Mouse (Mus musculus) midbrain, postnatal 0 days (tissue): ENCODE measurements around the gene Tmem212. TPM values are rescaled to one million over a fixed set of nuclear protein-coding genes. Genes with fewer than 3 reads are reported as not detected.
"Not testable (repeated sequence)": the region's sequence is repeated elsewhere in the genome, so short reads cannot be mapped to it uniquely, and the experiment has no call there.

Source experiments
- ATAC-seq: fragments of 200-750 bp; cut with Nextera tagmentation; 2 replicates; pipeline ENCODE4 v1.8.0; 2017; ENCODE audit warnings: moderate number of reproducible peaks, mild to moderate bottlenecking, moderate TSS enrichment, moderate library complexity; ENCODE audit not compliant: low FRiP score
- DNase-seq: peaks from one replicate; pipeline ENCODE4 v3.0.0-alpha.2; 2015; ENCODE audit warnings: low spot score
- H3K27ac ChIP-seq: fragments of 300-500 bp; sonication (generic); 2 replicates; pipeline ENCODE4 v1.5.1; 2014; ENCODE audit warnings: low read depth, mild to moderate bottlenecking, low read length, mixed read lengths
- H3K27me3 ChIP-seq: fragments of 300-500 bp; sonication (generic); 2 replicates; pipeline ENCODE4 v1.6.1; 2014; ENCODE audit warnings: low read length, control low read depth, mixed read lengths; ENCODE audit not compliant: insufficient read depth
- H3K36me3 ChIP-seq: fragments of 300-500 bp; sonication (generic); 2 replicates; pipeline ENCODE4 v1.6.1; 2014; ENCODE audit warnings: low read length, control low read depth, mixed read lengths; ENCODE audit not compliant: insufficient read depth
- H3K4me1 ChIP-seq: fragments of 300-500 bp; sonication (generic); 2 replicates; pipeline ENCODE4 v1.6.1; 2014; ENCODE audit warnings: mild to moderate bottlenecking, control low read depth, antibody characterized with exemption, low read length, mixed read lengths; ENCODE audit not compliant: insufficient read depth
- H3K4me2 ChIP-seq: fragments of 300-500 bp; sonication (generic); 2 replicates; pipeline ENCODE4 v1.6.1; 2014; ENCODE audit warnings: low read depth, mild to moderate bottlenecking, low read length, mixed read lengths; ENCODE audit not compliant: poor library complexity, severe bottlenecking
- H3K4me3 ChIP-seq: fragments of 300-500 bp; sonication (generic); 2 replicates; pipeline ENCODE4 v1.5.1; 2014; ENCODE audit warnings: low read depth, mild to moderate bottlenecking, low read length, moderate library complexity
- H3K9ac ChIP-seq: fragments of 300-500 bp; sonication (generic); replicated peaks from 2 replicates; pipeline ENCODE4 v1.6.1; 2014; ENCODE audit warnings: mild to moderate bottlenecking, low read length, moderate library complexity, mixed read lengths; ENCODE audit not compliant: poor library complexity, severe bottlenecking
- H3K9me3 ChIP-seq: fragments of 300-500 bp; sonication (generic); 2 replicates; pipeline ENCODE4 v1.6.1; 2016; ENCODE audit warnings: low read length, control low read depth
- CTCF ChIP-seq: IDR thresholded peaks from 2 replicates; pipeline ENCODE4 v1.5.1; 2016; ENCODE audit warnings: antibody characterized with exemption, mild to moderate bottlenecking
- WGBS: fragments of 180-500 bp; shearing (Covaris S2); extraction: QIAGEN DNeasy Blood & Tissue Kit; methylation state at CpG from one replicate; pipeline ENCODE4 v1.1.7; 2014; 5-methylcytosine and 5-hydroxymethylcytosine counted together
- polyA plus RNA-seq: library from polyadenylated mRNA; unstranded; fragments of >200 nt; fragmentation: Nextera tagmentation; extraction: Ambion mirVana; gene quantifications from 2 replicates; pipeline ENCODE4 v1.2.1, GENCODE M21; 2015
- total RNA-seq: library from RNA; depleted of rRNA; stranded (reverse); fragments of >200 nt; gene quantifications from 2 replicates; pipeline ENCODE4 v1.2.3, GENCODE M21; 2014; rRNA removed

Gene Tmem212
- total RNA-seq, result 9.1 and 9.6 TPM in 2 replicates
- 4.8 and 6.2 TPM in 2 replicates for polyA plus RNA-seq

GRCm38 (mm10) chr3:27896318-27896892 is at the start of gene Tmem212:
Gene Tmem212, minus strand, starts transcription at chr3:27896368.
- Histone ChIP-seq H3K27ac (no peak within 1 kb of the TSS), H3K9me3 (no peaks in the 10 kb centered on the region), H3K27me3 (no peaks in the 10 kb centered on the region), H3K4me2 (no peak within 1 kb of the TSS), H3K9ac (no peak within 1 kb of the TSS), H3K4me1 (0 out of 2 replicates have a peak, but pooled peaks cover 3% of the 10 kb centered on the region), H3K36me3 (no peaks in the 10 kb centered on the region), H3K4me3 (no peak within 1 kb of the TSS)
- WGBS, result 78% methylated on average over 8 of the region's 8 CpGs
- ATAC-seq (no peak), DNase-seq (no peak)
- TF ChIP-seq CTCF, result no peak

GRCm38 (mm10) chr3:27945397-27945796 is 49.2 kb upstream of the Tmem212 start:
- 85% methylated on average over 2 of the region's 2 CpGs for WGBS
- not testable (repeated sequence) for H3K4me2 ChIP-seq, H3K4me1 ChIP-seq

GRCm38 (mm10) chr3:27942991-27943390 is 46.8 kb upstream of the Tmem212 start:
- H3K4me3 ChIP-seq, result no peak overlapping the region
- no peak for TF ChIP-seq CTCF
- H3K9ac ChIP-seq, result no peak overlapping the region
- no peak overlapping the region for H3K4me2 ChIP-seq
- DNase-seq (no peak), ATAC-seq (no peak)
- 0 out of 2 replicates have a peak, but pooled peaks cover 2% of the 10 kb centered on the region for H3K27me3 ChIP-seq
- no peaks in the 10 kb centered on the region for H3K4me1 ChIP-seq
- H3K9me3 ChIP-seq, result no peaks in the 10 kb centered on the region
- no peaks in the 10 kb centered on the region for H3K36me3 ChIP-seq
- 76% methylated on average over 7 of the region's 7 CpGs for whole genome bisulfite sequencing
- H3K27ac ChIP-seq, result no peak overlapping the region

More at GRCm38 (mm10) chr3:27945397-27945796, 49.2 kb upstream of the Tmem212 start:
- not testable (repeated sequence) for ATAC-seq, H3K36me3 ChIP-seq, H3K27me3 ChIP-seq, H3K4me3 ChIP-seq, H3K9ac ChIP-seq, H3K9me3 ChIP-seq, DNase-seq, H3K27ac ChIP-seq

- Histone ChIP-seq H3K4me1 (no peaks in the 10 kb centered on the region), H3K4me2 (no peak overlapping the region), H3K4me3 (no peak overlapping the region), H3K9me3 (no peaks in the 10 kb centered on the region), H3K9ac (no peak overlapping the region), H3K27me3 (peaks cover 10% of the 10 kb centered on the region; the same call in 1 of the 2 replicates), H3K27ac (no peak overlapping the region), H3K36me3 (no peaks in the 10 kb centered on the region)
- no peak for DNase-seq
- ATAC-seq, result no peak
- 90% methylated on average over 3 of the region's 3 CpGs for WGBS
- no peak for TF ChIP-seq CTCF
Measured at GRCm38 (mm10) chr3:27941634-27942033, 45.5 kb upstream of the Tmem212 start.

GRCm38 (mm10) chr3:27938381-27939323 is 42.5 kb upstream of the Tmem212 start, which contains the start of gene Pld1:
Gene Pld1, plus strand, starts transcription at chr3:27938695.
- Histone ChIP-seq H3K4me3 (peak within 1 kb of the TSS; percentile 55), H3K27me3 (peaks cover 10% of the 10 kb centered on the region; the same call in 1 of the 2 replicates), H3K36me3 (no peaks in the 10 kb centered on the region), H3K27ac (0 out of 2 replicates have a peak within 1 kb of the TSS, but pooled peaks have one; percentile 43), H3K9ac (peak within 1 kb of the TSS; percentile 64), H3K9me3 (no peaks in the 10 kb centered on the region), H3K4me1 (no peaks in the 10 kb centered on the region), H3K4me2 (peak within 1 kb of the TSS; percentile 100)
- ATAC-seq (peak; percentile 83), DNase-seq (peak; percentile 38)
- no peak for TF ChIP-seq CTCF
- WGBS, result under 1% methylated on average over 61 of the region's 68 CpGs
